Mouse (Mus musculus) heart, adult 2 months (tissue): ENCODE data around the gene Hoxd8. TPM values are rescaled to one million over a fixed set of nuclear protein-coding genes. Genes with fewer than 3 reads are reported as not detected.
A peak's percentile ranks its signal among the peaks of the same experiment; 100 is the strongest.

Experiments used
- DNase-seq, 2 experiments: peaks; one replicate each; pipeline ENCODE4 v3.0.0; 2021
- H3K27ac ChIP-seq: fragments of 200-600 bp; 2 replicates; pipeline ENCODE4 v1.8.1; 2022
- H3K27me3 ChIP-seq: fragments of 200-500 bp; 2 replicates; pipeline ENCODE4 v1.6.1; 2012; ENCODE audit warnings: mild to moderate bottlenecking, low read length, inconsistent platforms, mixed read lengths; ENCODE audit not compliant: control insufficient read depth, insufficient read depth
- H3K36me3 ChIP-seq: fragments of 200-500 bp; 2 replicates; pipeline ENCODE4 v1.6.1; 2012; ENCODE audit warnings: low read length, inconsistent platforms; ENCODE audit not compliant: control insufficient read depth, insufficient read depth
- H3K4me1 ChIP-seq: fragments of 200-500 bp; 2 replicates; pipeline ENCODE4 v1.6.1; 2011; ENCODE audit warnings: low read length; ENCODE audit not compliant: control insufficient read depth, insufficient read depth
- H3K4me3 ChIP-seq: fragments of 200-600 bp; 2 replicates; pipeline ENCODE4 v1.8.1; 2022
- H3K79me2 ChIP-seq: fragments of 200-500 bp; replicated peaks from 2 replicates; pipeline ENCODE4 v1.6.1; 2012; ENCODE audit warnings: mild to moderate bottlenecking, inconsistent platforms, low read length, moderate library complexity, mixed read lengths; ENCODE audit not compliant: control insufficient read depth, insufficient read depth
- H3K9ac ChIP-seq: fragments of 200-500 bp; 2 replicates; pipeline ENCODE4 v1.6.1; 2012; ENCODE audit warnings: low read depth, mild to moderate bottlenecking, control low read depth, inconsistent platforms, low read length, mixed read lengths
- CTCF ChIP-seq: fragments of 200-600 bp; IDR thresholded peaks from 2 replicates; pipeline ENCODE4 v1.8.1; 2022; ENCODE audit warnings: antibody characterized with exemption, mild to moderate bottlenecking, moderate library complexity
- EP300 ChIP-seq: fragments of 200-500 bp; IDR thresholded peaks from 2 replicates; pipeline ENCODE4 v1.6.1; 2011; ENCODE audit warnings: low read depth, low read length, control low read depth; ENCODE audit not compliant: insufficient read depth
- POLR2A ChIP-seq: fragments of 200-500 bp; IDR thresholded peaks from 2 replicates; pipeline ENCODE4 v1.6.1; 2011; ENCODE audit warnings: mild to moderate bottlenecking, low read depth, low read length, control low read depth; ENCODE audit not compliant: insufficient read depth
- WGBS: fragments of 180-500 bp; shearing (Covaris S2); methylation state at CpG from one replicate; pipeline ENCODE4 v1.1.7; 2018; 5-methylcytosine and 5-hydroxymethylcytosine counted together
- intact Hi-C: fragments of 180-260 bp; cut with DNase I; formaldehyde crosslinking; loops from one replicate; pipeline ENCODE4 v1.15.1; 2025
- polyA plus RNA-seq: library from polyadenylated mRNA; depleted of rRNA; stranded (reverse); fragments of >200 nt; gene quantifications from 2 replicates; pipeline ENCODE4 v1.2.3, GENCODE M21; 2012
- total RNA-seq, 2 experiments: library from RNA; stranded (reverse); gene quantifications; 2 replicates each; pipeline ENCODE4 v1.2.3; 2021

Hoxd8 gene
- total and polyA plus RNA-seq, 3 experiments, result 0.59 to 1.0 (median 0.61) TPM

GRCm38 (mm10) chr2:74672481-74673362, 31.7 kb upstream of the Hoxd8 start:
- peak overlapping the region; percentile 34 for H3K4me3 ChIP-seq
- no peaks in the 10 kb centered on the region for H3K4me1 ChIP-seq
- H3K9ac ChIP-seq, result no peak overlapping the region
- WGBS, result 15% methylated on average over 40 of the region's 40 CpGs
- TF ChIP-seq CTCF (peak; percentile 75), EP300 (no peak), POLR2A (no peak)
- intact Hi-C loops, result loop anchor here (2.0 to 5.0 kb wide), 2 partner anchors 708 to 1090 kb away; partner anchors contain the start of gene Chrna1
- peak in 1 of 2 experiments; percentile 65 for DNase-seq
- no peaks in the 10 kb centered on the region for H3K36me3 ChIP-seq
- no peaks in the 10 kb centered on the region for H3K79me2 ChIP-seq
- no peak overlapping the region for H3K27ac ChIP-seq
- peaks cover 31% of the 10 kb centered on the region for H3K27me3 ChIP-seq

DNA sequence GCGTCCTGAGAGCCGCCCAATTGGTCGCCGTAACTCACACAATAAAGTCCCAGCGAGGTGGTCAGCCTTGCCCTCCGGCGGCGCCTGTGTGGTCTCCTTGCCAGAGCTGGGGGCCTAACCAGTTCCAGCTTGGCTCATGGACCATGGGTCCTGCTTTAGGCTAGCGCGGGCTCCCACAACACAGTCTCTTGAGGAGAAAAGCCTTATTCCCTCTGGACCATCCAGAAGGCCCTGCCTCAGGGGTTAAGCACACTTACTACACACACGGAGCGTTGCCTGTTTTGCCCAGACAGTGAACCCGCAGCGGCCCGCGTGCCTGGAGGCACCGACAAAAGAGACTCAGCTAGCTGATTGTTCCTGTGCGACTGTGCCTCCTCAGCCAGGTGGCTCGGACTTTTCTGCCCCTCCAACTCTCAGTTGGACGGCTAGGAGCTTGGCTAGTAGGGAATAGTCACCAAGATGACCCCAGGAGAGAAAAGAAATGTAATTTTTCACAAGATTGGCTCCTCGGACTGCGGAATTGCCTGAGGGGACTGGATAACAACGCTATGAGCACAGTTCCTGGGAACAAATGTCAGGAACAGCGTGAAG, 30.5 kb upstream of the Hoxd8 start:
- Histone ChIP-seq H3K27me3 (peaks cover 21% of the 10 kb centered on the region), H3K9ac (no peak overlapping the region), H3K27ac (no peak overlapping the region), H3K79me2 (no peaks in the 10 kb centered on the region), H3K4me3 (no peak overlapping the region), H3K36me3 (no peaks in the 10 kb centered on the region), H3K4me1 (no peaks in the 10 kb centered on the region)
- 6% methylated on average over 24 of the region's 24 CpGs for WGBS
- peak in 1 of 2 experiments; percentile 12 for DNase-seq
- TF ChIP-seq POLR2A (no peak), CTCF (no peak), EP300 (no peak)
- intact Hi-C loops, result loop anchor here (2.0 to 5.0 kb wide), 2 partner anchors 709 to 1092 kb away; partner anchors contain the start of gene Chrna1

GRCm38 (mm10) chr2:74674881-74675665, 29.3 kb upstream of the Hoxd8 start, which contains the start of gene Hoxd12:
Gene Hoxd12, plus strand, starts transcription at chr2:74675013.
- Histone ChIP-seq H3K9ac (no peak within 1 kb of the TSS), H3K4me1 (no peaks in the 10 kb centered on the region), H3K27me3 (peaks cover 23% of the 10 kb centered on the region), H3K27ac (no peak within 1 kb of the TSS), H3K79me2 (no peaks in the 10 kb centered on the region), H3K4me3 (no peak within 1 kb of the TSS), H3K36me3 (no peaks in the 10 kb centered on the region)
- TF ChIP-seq POLR2A (no peak), EP300 (no peak), CTCF (no peak)
- intact Hi-C loops, result loop anchor here (5.0 kb wide), 1 partner anchor 1093 kb away; the partner anchor contains the start of gene Chrna1
- WGBS, result 5% methylated on average over 47 of the region's 47 CpGs
- DNase-seq, result peak in 1 of 2 experiments; percentile 15

DNA sequence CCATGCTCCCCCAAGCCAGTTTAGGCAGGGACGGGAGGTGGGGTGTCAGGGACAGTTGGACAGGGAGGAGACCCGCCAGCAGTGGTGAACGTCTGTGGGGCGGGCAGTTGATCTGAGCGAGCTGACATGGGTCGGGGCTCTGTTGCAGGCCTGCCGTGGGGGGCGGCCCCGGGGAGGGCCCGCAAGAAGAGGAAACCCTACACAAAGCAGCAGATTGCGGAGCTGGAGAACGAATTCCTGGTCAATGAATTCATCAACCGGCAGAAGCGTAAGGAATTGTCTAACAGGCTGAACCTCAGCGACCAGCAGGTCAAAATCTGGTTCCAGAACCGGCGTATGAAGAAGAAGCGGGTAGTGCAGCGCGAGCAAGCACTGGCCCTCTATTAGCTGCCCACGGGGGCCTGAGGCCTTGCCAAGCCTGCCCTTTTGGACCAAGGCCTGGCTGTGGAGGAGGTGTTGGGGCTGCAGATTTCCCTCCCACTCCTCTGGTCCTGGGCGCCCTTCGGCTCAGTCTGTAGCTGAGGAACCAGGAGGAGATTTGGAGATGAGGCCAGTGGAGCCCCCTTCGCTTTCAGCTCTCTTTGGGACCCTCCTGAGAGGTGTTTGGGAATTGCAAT, 28.6 kb upstream of the Hoxd8 start:
- no peak for DNase-seq
- H3K9ac ChIP-seq, result no peak overlapping the region
- intact Hi-C loops, result no loop called here
- no peaks in the 10 kb centered on the region for H3K4me1 ChIP-seq
- H3K27ac ChIP-seq, result no peak overlapping the region
- peaks cover 27% of the 10 kb centered on the region for H3K27me3 ChIP-seq
- H3K36me3 ChIP-seq, result no peaks in the 10 kb centered on the region
- TF ChIP-seq POLR2A (no peak), CTCF (no peak), EP300 (no peak)
- H3K4me3 ChIP-seq, result no peak overlapping the region
- no peaks in the 10 kb centered on the region for H3K79me2 ChIP-seq
- WGBS, result 8% methylated on average over 24 of the region's 24 CpGs

- H3K4me1 ChIP-seq, result no peaks in the 10 kb centered on the region
- peaks cover 29% of the 10 kb centered on the region for H3K27me3 ChIP-seq
- H3K27ac ChIP-seq, result no peak overlapping the region
- WGBS, result 10% methylated on average over 9 of the region's 9 CpGs
- no peak overlapping the region for H3K9ac ChIP-seq
- H3K36me3 ChIP-seq, result no peaks in the 10 kb centered on the region
- no peaks in the 10 kb centered on the region for H3K79me2 ChIP-seq
- no peak for TF ChIP-seq EP300
- no peak for TF ChIP-seq POLR2A
- TF ChIP-seq CTCF, result no peak
- peak in 1 of 2 experiments; percentile 9 for DNase-seq
- intact Hi-C loops, result no loop called here
- no peak overlapping the region for H3K4me3 ChIP-seq
These were observed 27.9 kb upstream of the Hoxd8 start for GRCm38 (mm10) chr2:74676376-74677052.
